Mouse (Mus musculus): ENCODE measurements around the gene Zfp874a. TPM values are rescaled to one million over a fixed set of nuclear protein-coding genes. Genes with fewer than 3 reads are reported as not detected.
"Not testable (repeated sequence)": the region's sequence is repeated elsewhere in the genome, so short reads cannot be mapped to it uniquely, and the experiment has no call there.

Zfp874a gene
- polyA plus RNA-seq, 2 experiments: 5.5 to 9.9 TPM

DNA sequence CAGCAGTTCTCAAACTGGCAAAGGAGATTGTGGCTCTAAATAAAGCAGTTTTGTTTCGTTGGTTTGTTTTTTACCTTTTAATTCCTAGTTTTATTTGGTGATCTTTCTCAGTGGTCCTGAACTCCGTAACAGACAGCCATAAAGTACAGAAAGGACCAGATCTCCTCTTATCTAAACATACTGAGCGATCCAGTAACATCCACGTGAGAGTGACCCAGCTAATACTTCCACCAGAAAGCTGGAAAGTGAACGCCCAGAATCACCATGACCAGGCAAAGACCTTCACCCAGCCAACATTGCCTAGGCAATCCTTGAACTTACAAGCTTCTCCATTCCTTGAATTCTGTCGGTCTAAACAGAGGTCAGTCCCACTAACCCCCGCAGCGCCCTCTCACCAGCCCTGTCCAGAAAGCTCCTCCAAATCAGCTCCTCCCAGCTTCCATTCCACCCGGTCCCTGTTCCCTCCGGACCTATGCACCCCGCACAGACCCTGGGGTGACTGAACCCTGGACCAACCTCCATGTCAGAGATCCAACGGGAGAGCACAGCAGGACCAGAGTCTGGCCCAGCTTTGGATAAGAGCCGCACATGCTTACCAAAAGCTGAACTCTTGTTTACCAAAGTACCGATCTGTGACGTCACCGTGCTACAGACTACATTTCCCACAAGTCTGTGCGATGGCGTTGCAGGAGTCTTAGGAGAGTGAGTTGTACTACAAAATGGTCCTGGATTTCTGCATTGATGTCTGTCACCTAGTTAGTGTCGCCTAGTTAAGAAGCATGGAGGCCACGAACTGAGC is 32.4 kb upstream of the Zfp874a start, which contains the start of gene Zfp874b:
TSS of gene Zfp874b (minus strand) at position 634 of the 799 bp plus-strand sequence.
- H3K27ac ChIP-seq (replicated peaks; ENCODE audit: low read depth, low read length): peak within 1 kb of the TSS; percentile 14
- H3K4me1 ChIP-seq (ENCODE audit: control insufficient read depth, insufficient read depth, low read length): peaks cover 4% of the 10 kb centered on the region
- 0 out of 2 replicates have a peak, but pooled peaks have one; percentile 18 for TF ChIP-seq POLR2A (IDR thresholded peaks at IDR 0.05; ENCODE audit: borderline replicate concordance, extremely low read depth, insufficient read depth, insufficient read length)
- no peaks in the 10 kb centered on the region for H3K9me3 ChIP-seq (ENCODE audit: control insufficient read depth, low read length)
- no peaks in the 10 kb centered on the region for H3K27me3 ChIP-seq (ENCODE audit: control insufficient read depth, insufficient read depth, low read length)
- ATAC-seq (ENCODE audit: low FRiP score, low read depth) (peak; percentile 93), DNase-seq (ENCODE audit: low spot score) (peak; percentile 92)
- H3K4me2 ChIP-seq (replicated peaks; ENCODE audit: low read depth, low read length, severe bottlenecking): peak within 1 kb of the TSS; percentile 62
- 3% methylated on average over 20 of the region's 20 CpGs for WGBS
- H3K4me3 ChIP-seq (replicated peaks; ENCODE audit: low read length): peak within 1 kb of the TSS; percentile 65
- peak within 1 kb of the TSS; percentile 69 for H3K9ac ChIP-seq (ENCODE audit: low read depth, low read length, severe bottlenecking)
- 0 out of 2 replicates have a peak, but pooled peaks cover under 1% of the 10 kb centered on the region for H3K36me3 ChIP-seq (ENCODE audit: control insufficient read depth, insufficient read depth, low read length)

DNA sequence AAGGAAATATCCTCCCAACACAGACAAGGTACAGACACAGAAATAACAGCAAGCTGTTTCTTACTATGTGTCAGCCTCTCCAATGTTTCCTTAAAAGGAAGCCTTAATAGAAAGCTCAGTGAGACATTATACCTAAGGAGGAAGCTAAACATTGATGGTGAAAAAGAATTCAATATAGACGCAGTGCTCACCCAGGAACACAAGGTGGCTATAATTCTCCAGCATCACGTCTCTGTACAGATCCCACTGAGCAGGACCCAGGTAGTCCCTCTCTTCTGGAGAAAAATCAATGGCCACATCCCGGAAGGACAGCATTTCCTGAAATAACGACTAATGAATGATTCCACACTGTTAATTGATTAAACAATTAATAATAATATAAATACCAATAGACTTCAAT is 30.1 kb upstream of the Zfp874a start:
- Histone ChIP-seq H3K27me3 (ENCODE audit: control insufficient read depth, insufficient read depth, low read length) (no peaks in the 10 kb centered on the region), H3K4me3 (replicated peaks; ENCODE audit: low read length) (no peak overlapping the region), H3K27ac (replicated peaks; ENCODE audit: low read depth, low read length) (no peak overlapping the region), H3K36me3 (ENCODE audit: control insufficient read depth, insufficient read depth, low read length) (no peaks in the 10 kb centered on the region), H3K4me1 (ENCODE audit: control insufficient read depth, insufficient read depth, low read length) (peaks cover 4% of the 10 kb centered on the region), H3K9me3 (ENCODE audit: control insufficient read depth, low read length) (no peaks in the 10 kb centered on the region), H3K4me2 (replicated peaks; ENCODE audit: low read depth, low read length, severe bottlenecking) (no peak overlapping the region), H3K9ac (ENCODE audit: low read depth, low read length, severe bottlenecking) (no peak overlapping the region)
- 65% methylated on average over 4 of the region's 4 CpGs for WGBS
- no peak for TF ChIP-seq POLR2A (IDR thresholded peaks at IDR 0.05; ENCODE audit: borderline replicate concordance, extremely low read depth, insufficient read depth, insufficient read length)
- DNase-seq (ENCODE audit: low spot score) (no peak), ATAC-seq (ENCODE audit: low FRiP score, low read depth) (no peak)

DNA sequence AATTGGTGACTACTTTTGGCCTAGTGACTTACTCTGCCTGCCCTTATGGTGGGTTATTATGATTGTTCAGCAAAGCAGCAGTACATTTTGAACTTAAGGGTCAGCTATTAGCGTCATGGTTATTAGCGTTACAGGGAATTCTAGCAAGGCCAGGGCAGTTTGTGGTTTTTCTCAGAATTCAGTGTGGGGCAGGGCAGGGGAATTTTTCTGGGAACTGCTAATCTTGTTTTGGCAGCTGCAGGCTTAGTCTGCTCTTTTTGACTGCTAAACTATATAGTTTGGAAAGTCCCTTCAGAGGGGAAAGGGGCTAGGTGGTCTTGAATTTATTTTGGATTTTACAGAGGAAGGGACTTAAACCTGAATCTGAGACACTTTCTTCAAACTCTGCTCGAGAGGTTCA is 17.9 kb upstream of the Zfp874a start:
- Histone ChIP-seq H3K27ac (replicated peaks; ENCODE audit: low read depth, low read length) (no peak overlapping the region), H3K4me2 (replicated peaks; ENCODE audit: low read depth, low read length, severe bottlenecking) (no peak overlapping the region), H3K36me3 (ENCODE audit: control insufficient read depth, insufficient read depth, low read length) (peaks cover 21% of the 10 kb centered on the region), H3K4me1 (ENCODE audit: control insufficient read depth, insufficient read depth, low read length) (no peaks in the 10 kb centered on the region), H3K27me3 (ENCODE audit: control insufficient read depth, insufficient read depth, low read length) (no peaks in the 10 kb centered on the region), H3K9me3 (ENCODE audit: control insufficient read depth, low read length) (no peaks in the 10 kb centered on the region), H3K4me3 (replicated peaks; ENCODE audit: low read length) (no peak overlapping the region), H3K9ac (ENCODE audit: low read depth, low read length, severe bottlenecking) (no peak overlapping the region)
- DNase-seq (ENCODE audit: low spot score): no peak
- no peak for ATAC-seq (ENCODE audit: low FRiP score, low read depth)
- 94% methylated on average over 3 of the region's 3 CpGs for WGBS
- no peak for TF ChIP-seq POLR2A (IDR thresholded peaks at IDR 0.05; ENCODE audit: borderline replicate concordance, extremely low read depth, insufficient read depth, insufficient read length)

DNA sequence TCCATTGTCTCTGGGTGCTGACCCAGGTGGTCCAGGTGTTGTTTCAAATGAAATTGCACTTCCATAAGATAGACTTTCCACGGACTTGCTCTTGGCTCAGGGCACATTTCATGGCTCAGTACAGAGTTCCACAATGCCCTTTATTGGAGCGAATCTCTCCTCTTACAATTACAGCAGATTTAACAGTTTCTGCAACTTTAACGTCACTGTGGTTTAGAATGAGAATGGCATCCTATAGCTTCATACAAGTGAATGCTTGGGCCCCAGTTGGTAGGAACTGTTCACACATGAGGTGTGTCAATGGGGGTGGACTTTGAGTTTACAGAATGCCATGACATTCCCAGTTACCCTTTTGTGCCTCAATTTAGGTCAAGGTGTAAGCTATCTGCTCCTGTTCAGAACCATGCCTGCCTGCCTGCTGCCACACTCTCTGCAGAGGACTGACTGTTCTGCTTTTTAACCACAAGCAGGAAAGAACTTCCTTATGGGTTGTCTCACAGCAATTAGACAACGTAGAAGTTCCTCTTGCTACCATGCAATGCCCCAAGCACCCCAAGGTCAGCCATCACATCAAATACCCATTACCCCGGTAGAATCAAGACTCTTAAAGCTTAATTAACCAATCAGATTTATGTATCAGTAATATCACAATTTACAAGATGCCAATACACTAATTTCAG is 12.2 kb upstream of the Zfp874a start:
- DNase-seq (ENCODE audit: low spot score); H3K27ac ChIP-seq (replicated peaks; ENCODE audit: low read depth, low read length); H3K4me1 ChIP-seq (ENCODE audit: control insufficient read depth, insufficient read depth, low read length); H3K36me3 ChIP-seq (ENCODE audit: control insufficient read depth, insufficient read depth, low read length); H3K27me3 ChIP-seq (ENCODE audit: control insufficient read depth, insufficient read depth, low read length); H3K4me3 ChIP-seq (replicated peaks; ENCODE audit: low read length); ATAC-seq (ENCODE audit: low FRiP score, low read depth); H3K9me3 ChIP-seq (ENCODE audit: control insufficient read depth, low read length); H3K9ac ChIP-seq (ENCODE audit: low read depth, low read length, severe bottlenecking); H3K4me2 ChIP-seq (replicated peaks; ENCODE audit: low read depth, low read length, severe bottlenecking): not testable (repeated sequence)
- WGBS: 87% methylated on average over 2 of the region's 5 CpGs

DNA sequence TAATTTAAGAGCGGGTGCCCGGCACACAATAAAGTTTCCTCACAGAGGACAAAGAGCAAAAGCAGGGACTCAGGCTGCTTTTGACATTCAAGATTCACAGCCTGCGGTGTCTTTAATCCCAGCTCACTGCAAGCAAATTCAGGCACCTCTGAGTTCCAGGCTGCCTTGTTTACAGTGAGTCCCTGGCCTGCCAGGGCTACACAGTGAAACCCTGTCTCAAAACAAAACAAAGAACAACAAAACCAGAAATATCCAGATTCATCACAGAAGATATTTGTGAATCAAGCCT is 541 bp upstream of the Zfp874a start:
- peak; percentile 29; the same call in 1 of the 2 replicates for ATAC-seq (ENCODE audit: low FRiP score, low read depth)
- Histone ChIP-seq H3K27me3 (ENCODE audit: control insufficient read depth, insufficient read depth, low read length) (no peaks in the 10 kb centered on the region), H3K36me3 (ENCODE audit: control insufficient read depth, insufficient read depth, low read length) (peaks cover 9% of the 10 kb centered on the region; the same call in 1 of the 2 replicates), H3K9me3 (ENCODE audit: control insufficient read depth, low read length) (no peaks in the 10 kb centered on the region), H3K4me2 (replicated peaks; ENCODE audit: low read depth, low read length, severe bottlenecking) (peak overlapping the region; percentile 64), H3K4me1 (ENCODE audit: control insufficient read depth, insufficient read depth, low read length) (peaks cover 2% of the 10 kb centered on the region; the same call in 1 of the 2 replicates), H3K4me3 (replicated peaks; ENCODE audit: low read length) (peak overlapping the region; percentile 55), H3K9ac (ENCODE audit: low read depth, low read length, severe bottlenecking) (peak overlapping the region; percentile 61), H3K27ac (replicated peaks; ENCODE audit: low read depth, low read length) (peak overlapping the region; percentile 76)
- DNase-seq (ENCODE audit: low spot score): no peak
- TF ChIP-seq POLR2A (IDR thresholded peaks at IDR 0.05; ENCODE audit: borderline replicate concordance, extremely low read depth, insufficient read depth, insufficient read length): no peak
- 5% methylated on average over 3 of the region's 3 CpGs for WGBS

DNA sequence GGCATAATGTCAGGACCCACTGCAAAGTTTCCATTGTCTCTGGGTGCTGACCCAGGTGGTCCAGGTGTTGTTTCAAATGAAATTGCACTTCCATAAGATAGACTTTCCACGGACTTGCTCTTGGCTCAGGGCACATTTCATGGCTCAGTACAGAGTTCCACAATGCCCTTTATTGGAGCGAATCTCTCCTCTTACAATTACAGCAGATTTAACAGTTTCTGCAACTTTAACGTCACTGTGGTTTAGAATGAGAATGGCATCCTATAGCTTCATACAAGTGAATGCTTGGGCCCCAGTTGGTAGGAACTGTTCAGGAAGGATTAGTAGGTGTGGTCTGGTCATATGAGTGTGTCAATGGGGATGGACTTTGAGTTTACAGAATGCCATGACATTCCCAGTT is 14.3 kb downstream of the Zfp874a start:
- not testable (repeated sequence) for H3K9ac ChIP-seq (ENCODE audit: low read depth, low read length, severe bottlenecking); H3K9me3 ChIP-seq (ENCODE audit: control insufficient read depth, low read length); ATAC-seq (ENCODE audit: low FRiP score, low read depth); H3K4me2 ChIP-seq (replicated peaks; ENCODE audit: low read depth, low read length, severe bottlenecking); H3K27me3 ChIP-seq (ENCODE audit: control insufficient read depth, insufficient read depth, low read length); H3K36me3 ChIP-seq (ENCODE audit: control insufficient read depth, insufficient read depth, low read length); DNase-seq (ENCODE audit: low spot score); H3K4me3 ChIP-seq (replicated peaks; ENCODE audit: low read length); H3K27ac ChIP-seq (replicated peaks; ENCODE audit: low read depth, low read length); H3K4me1 ChIP-seq (ENCODE audit: control insufficient read depth, insufficient read depth, low read length)
- WGBS: no CpG with 5 or more reads among the region's 3 CpGs

All from limb, embryonic 14.5 days (tissue).